Mouse (Mus musculus): ENCODE results near the gene BC028528. TPM values are rescaled to one million over a fixed set of nuclear protein-coding genes. Genes with fewer than 3 reads are reported as not detected.
"Not testable (repeated sequence)": the region's sequence is repeated elsewhere in the genome, so short reads cannot be mapped to it uniquely, and the experiment has no call there.

Gene BC028528
- polyA plus RNA-seq, 1 experiment from 2014 or later = 18.5 TPM

- not testable (repeated sequence) for H3K27ac ChIP-seq (ENCODE audit: low read length); H3K4me1 ChIP-seq (ENCODE audit: control insufficient read depth, insufficient read depth, low read length); H3K27me3 ChIP-seq (ENCODE audit: control insufficient read depth, insufficient read depth, low read depth, low read length); ATAC-seq; H3K4me2 ChIP-seq (ENCODE audit: low read length); H3K36me3 ChIP-seq (ENCODE audit: control insufficient read depth, insufficient read depth, low read length); H3K9ac ChIP-seq (ENCODE audit: low read depth, low read length); H3K4me3 ChIP-seq (ENCODE audit: low read depth, low read length); H3K9me3 ChIP-seq (replicated peaks; ENCODE audit: control insufficient read depth, low read length, poor library complexity, severe bottlenecking)
- WGBS = 85% methylated on average over 3 of the region's 3 CpGs
Measured at GRCm38 (mm10) chr3:95858278-95858677, 33.5 kb downstream of the BC028528 start.

GRCm38 (mm10) chr3:95857050-95857449, 34.8 kb downstream of the BC028528 start:
- not testable (repeated sequence) for H3K4me2 ChIP-seq (ENCODE audit: low read length); ATAC-seq; H3K9ac ChIP-seq (ENCODE audit: low read depth, low read length); H3K36me3 ChIP-seq (ENCODE audit: control insufficient read depth, insufficient read depth, low read length); H3K4me3 ChIP-seq (ENCODE audit: low read depth, low read length); H3K9me3 ChIP-seq (replicated peaks; ENCODE audit: control insufficient read depth, low read length, poor library complexity, severe bottlenecking); H3K27ac ChIP-seq (ENCODE audit: low read length); H3K4me1 ChIP-seq (ENCODE audit: control insufficient read depth, insufficient read depth, low read length); H3K27me3 ChIP-seq (ENCODE audit: control insufficient read depth, insufficient read depth, low read depth, low read length)
- 84% methylated on average over 1 of the region's 1 CpGs for WGBS

- no peaks in the 10 kb centered on the region for H3K9me3 ChIP-seq (replicated peaks; ENCODE audit: control insufficient read depth, low read length, poor library complexity, severe bottlenecking)
- no peaks in the 10 kb centered on the region for H3K27me3 ChIP-seq (ENCODE audit: control insufficient read depth, insufficient read depth, low read depth, low read length)
- peak overlapping the region; percentile 1 for H3K9ac ChIP-seq (ENCODE audit: low read depth, low read length)
- H3K4me3 ChIP-seq (ENCODE audit: low read depth, low read length) = peak overlapping the region; percentile 96
- 24% methylated on average over 7 of the region's 7 CpGs for WGBS
- H3K4me1 ChIP-seq (ENCODE audit: control insufficient read depth, insufficient read depth, low read length) = peaks cover 8% of the 10 kb centered on the region
- no peak; the same call in 1 of the 2 replicates for ATAC-seq
- H3K27ac ChIP-seq (ENCODE audit: low read length) = peak overlapping the region; percentile 78
- peaks cover 7% of the 10 kb centered on the region; the same call in 1 of the 2 replicates for H3K36me3 ChIP-seq (ENCODE audit: control insufficient read depth, insufficient read depth, low read length)
- H3K4me2 ChIP-seq (ENCODE audit: low read length) = peak overlapping the region; percentile 46
Measured at GRCm38 (mm10) chr3:95856115-95856514, 35.7 kb downstream of the BC028528 start.

DNA sequence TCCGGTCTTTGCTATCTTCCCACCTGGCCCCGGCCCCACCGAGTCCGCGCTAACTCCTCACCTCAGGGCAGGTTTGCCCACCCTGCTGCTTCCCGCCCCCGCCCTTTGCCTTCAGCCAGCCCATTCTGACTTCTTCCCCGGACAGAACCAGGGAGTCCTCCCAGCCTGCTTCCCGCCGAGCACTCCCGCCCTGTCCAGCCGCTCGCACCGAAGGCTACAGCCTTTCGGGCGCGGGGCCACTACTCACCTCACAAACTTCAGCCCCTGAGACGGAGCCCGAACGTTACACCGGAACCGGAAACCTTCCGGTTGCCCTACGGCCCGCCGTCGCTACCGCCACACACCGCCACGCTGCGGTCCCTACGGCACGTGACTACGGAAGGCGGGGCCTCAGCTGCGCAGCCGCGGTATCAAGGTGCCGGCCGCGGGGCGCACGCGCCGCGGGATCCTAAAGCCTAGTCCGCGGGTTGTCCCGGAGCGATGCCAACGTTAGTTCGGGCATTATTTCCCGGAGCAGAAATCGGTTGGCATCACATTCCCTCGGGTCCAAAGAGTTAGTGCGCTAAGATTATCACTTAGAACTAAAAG, 36.2 kb downstream of the BC028528 start, which contains the start of gene Prpf3:
Prpf3 (minus strand) TSS at position 384 of the 588 bp plus-strand sequence.
- H3K9me3 ChIP-seq (replicated peaks; ENCODE audit: control insufficient read depth, low read length, poor library complexity, severe bottlenecking) = no peaks in the 10 kb centered on the region
- 0% methylated on average over 56 of the region's 56 CpGs for WGBS
- peak within 1 kb of the TSS; percentile 78 for H3K27ac ChIP-seq (ENCODE audit: low read length)

GRCm38 (mm10) chr3:95851317-95851716, 40.5 kb downstream of the BC028528 start:
- ATAC-seq = no peak
- WGBS = 97% methylated on average over 8 of the region's 8 CpGs
- no peak overlapping the region for H3K4me2 ChIP-seq (ENCODE audit: low read length)
- H3K27me3 ChIP-seq (ENCODE audit: control insufficient read depth, insufficient read depth, low read depth, low read length) = no peaks in the 10 kb centered on the region
- H3K9me3 ChIP-seq (replicated peaks; ENCODE audit: control insufficient read depth, low read length, poor library complexity, severe bottlenecking) = no peaks in the 10 kb centered on the region
- H3K4me1 ChIP-seq (ENCODE audit: control insufficient read depth, insufficient read depth, low read length) = peaks cover 8% of the 10 kb centered on the region
- peaks cover 39% of the 10 kb centered on the region for H3K36me3 ChIP-seq (ENCODE audit: control insufficient read depth, insufficient read depth, low read length)
- H3K27ac ChIP-seq (ENCODE audit: low read length) = no peak overlapping the region
- H3K9ac ChIP-seq (ENCODE audit: low read depth, low read length) = no peak overlapping the region
- no peak overlapping the region for H3K4me3 ChIP-seq (ENCODE audit: low read depth, low read length)

More for the DNA sequence above, 36.2 kb downstream of the BC028528 start, which contains the start of gene Prpf3:
- H3K4me3 ChIP-seq (ENCODE audit: low read depth, low read length) = peak within 1 kb of the TSS; percentile 96
- H3K9ac ChIP-seq (ENCODE audit: low read depth, low read length) = peak within 1 kb of the TSS; percentile 83
- H3K4me1 ChIP-seq (ENCODE audit: control insufficient read depth, insufficient read depth, low read length) = peaks cover 8% of the 10 kb centered on the region
- no peaks in the 10 kb centered on the region for H3K27me3 ChIP-seq (ENCODE audit: control insufficient read depth, insufficient read depth, low read depth, low read length)
- peaks cover 11% of the 10 kb centered on the region for H3K36me3 ChIP-seq (ENCODE audit: control insufficient read depth, insufficient read depth, low read length)
- peak within 1 kb of the TSS; percentile 79 for H3K4me2 ChIP-seq (ENCODE audit: low read length)
- ATAC-seq = peak; percentile 99

DNA sequence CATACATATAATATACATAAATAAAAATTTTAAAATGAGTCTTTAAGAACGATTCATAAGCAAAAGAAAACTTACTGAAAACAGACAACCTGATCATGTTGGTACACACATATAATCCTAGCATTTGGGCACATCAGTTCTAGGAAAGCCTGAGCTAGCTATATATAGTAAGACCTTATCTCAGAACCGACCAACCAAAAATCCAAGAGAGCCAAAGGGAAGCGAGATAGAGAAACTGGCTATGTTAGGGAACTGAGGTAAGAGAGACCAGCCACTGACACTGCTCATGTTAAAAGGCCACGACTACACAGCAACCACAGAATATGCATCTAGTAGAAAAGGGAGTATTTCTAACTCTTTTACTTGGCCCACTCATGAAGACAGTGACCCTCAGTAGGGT, 41.2 kb downstream of the BC028528 start:
- 93% methylated on average over 4 of the region's 4 CpGs for WGBS

GRCm38 (mm10) chr3:95842503-95843214, 49.1 kb downstream of the BC028528 start:
- H3K36me3 ChIP-seq (ENCODE audit: control insufficient read depth, insufficient read depth, low read length) = peaks cover 45% of the 10 kb centered on the region
- H3K4me2 ChIP-seq (ENCODE audit: low read length) = no peak overlapping the region
- H3K27me3 ChIP-seq (ENCODE audit: control insufficient read depth, insufficient read depth, low read depth, low read length) = no peaks in the 10 kb centered on the region
- H3K4me1 ChIP-seq (ENCODE audit: control insufficient read depth, insufficient read depth, low read length) = no peaks in the 10 kb centered on the region
- 93% methylated on average over 3 of the region's 3 CpGs for WGBS
- no peak for ATAC-seq
- H3K27ac ChIP-seq (ENCODE audit: low read length) = no peak overlapping the region
- no peak overlapping the region for H3K4me3 ChIP-seq (ENCODE audit: low read depth, low read length)
- H3K9ac ChIP-seq (ENCODE audit: low read depth, low read length) = no peak overlapping the region
- H3K9me3 ChIP-seq (replicated peaks; ENCODE audit: control insufficient read depth, low read length, poor library complexity, severe bottlenecking) = no peaks in the 10 kb centered on the region

More for the DNA sequence above, 41.2 kb downstream of the BC028528 start:
- Histone ChIP-seq H3K4me1 (ENCODE audit: control insufficient read depth, insufficient read depth, low read length) (peaks cover 6% of the 10 kb centered on the region), H3K4me3 (ENCODE audit: low read depth, low read length) (no peak overlapping the region), H3K27ac (ENCODE audit: low read length) (no peak overlapping the region), H3K27me3 (ENCODE audit: control insufficient read depth, insufficient read depth, low read depth, low read length) (no peaks in the 10 kb centered on the region), H3K4me2 (ENCODE audit: low read length) (no peak overlapping the region), H3K9ac (ENCODE audit: low read depth, low read length) (no peak overlapping the region), H3K9me3 (replicated peaks; ENCODE audit: control insufficient read depth, low read length, poor library complexity, severe bottlenecking) (no peaks in the 10 kb centered on the region), H3K36me3 (ENCODE audit: control insufficient read depth, insufficient read depth, low read length) (peaks cover 46% of the 10 kb centered on the region)
- ATAC-seq = no peak

GRCm38 (mm10) chr3:95839250-95839649, 52.6 kb downstream of the BC028528 start:
- Histone ChIP-seq H3K27me3 (ENCODE audit: control insufficient read depth, insufficient read depth, low read depth, low read length) (no peaks in the 10 kb centered on the region), H3K36me3 (ENCODE audit: control insufficient read depth, insufficient read depth, low read length) (peaks cover 35% of the 10 kb centered on the region), H3K27ac (ENCODE audit: low read length) (no peak overlapping the region), H3K4me2 (ENCODE audit: low read length) (no peak overlapping the region), H3K9ac (ENCODE audit: low read depth, low read length) (no peak overlapping the region), H3K9me3 (replicated peaks; ENCODE audit: control insufficient read depth, low read length, poor library complexity, severe bottlenecking) (no peaks in the 10 kb centered on the region), H3K4me3 (ENCODE audit: low read depth, low read length) (no peak overlapping the region), H3K4me1 (ENCODE audit: control insufficient read depth, insufficient read depth, low read length) (no peaks in the 10 kb centered on the region)
- no peak for ATAC-seq
- 93% methylated on average over 2 of the region's 2 CpGs for WGBS

Data from midbrain, embryonic 16.5 days (tissue).